Mouse (Mus musculus) midbrain, postnatal 0 days (tissue): ENCODE measurements around the gene Zbtb5. TPM values are rescaled to one million over a fixed set of nuclear protein-coding genes. Genes with fewer than 3 reads are reported as not detected.
"Not testable (repeated sequence)": the region's sequence is repeated elsewhere in the genome, so short reads cannot be mapped to it uniquely, and the experiment has no call there.

ENCODE experiments used
- ATAC-seq: fragments of 200-750 bp; cut with Nextera tagmentation; 2 replicates; pipeline ENCODE4 v1.8.0; 2017; ENCODE audit warnings: moderate number of reproducible peaks, mild to moderate bottlenecking, moderate TSS enrichment, moderate library complexity; ENCODE audit not compliant: low FRiP score
- DNase-seq: peaks from one replicate; pipeline ENCODE4 v3.0.0-alpha.2; 2015; ENCODE audit warnings: low spot score
- H3K27ac ChIP-seq: fragments of 300-500 bp; sonication (generic); 2 replicates; pipeline ENCODE4 v1.5.1; 2014; ENCODE audit warnings: low read depth, mild to moderate bottlenecking, low read length, mixed read lengths
- H3K27me3 ChIP-seq: fragments of 300-500 bp; sonication (generic); 2 replicates; pipeline ENCODE4 v1.6.1; 2014; ENCODE audit warnings: low read length, control low read depth, mixed read lengths; ENCODE audit not compliant: insufficient read depth
- H3K36me3 ChIP-seq: fragments of 300-500 bp; sonication (generic); 2 replicates; pipeline ENCODE4 v1.6.1; 2014; ENCODE audit warnings: low read length, control low read depth, mixed read lengths; ENCODE audit not compliant: insufficient read depth
- H3K4me1 ChIP-seq: fragments of 300-500 bp; sonication (generic); 2 replicates; pipeline ENCODE4 v1.6.1; 2014; ENCODE audit warnings: mild to moderate bottlenecking, control low read depth, antibody characterized with exemption, low read length, mixed read lengths; ENCODE audit not compliant: insufficient read depth
- H3K4me2 ChIP-seq: fragments of 300-500 bp; sonication (generic); 2 replicates; pipeline ENCODE4 v1.6.1; 2014; ENCODE audit warnings: low read depth, mild to moderate bottlenecking, low read length, mixed read lengths; ENCODE audit not compliant: poor library complexity, severe bottlenecking
- H3K4me3 ChIP-seq: fragments of 300-500 bp; sonication (generic); 2 replicates; pipeline ENCODE4 v1.5.1; 2014; ENCODE audit warnings: low read depth, mild to moderate bottlenecking, low read length, moderate library complexity
- H3K9ac ChIP-seq: fragments of 300-500 bp; sonication (generic); replicated peaks from 2 replicates; pipeline ENCODE4 v1.6.1; 2014; ENCODE audit warnings: mild to moderate bottlenecking, low read length, moderate library complexity, mixed read lengths; ENCODE audit not compliant: poor library complexity, severe bottlenecking
- H3K9me3 ChIP-seq: fragments of 300-500 bp; sonication (generic); 2 replicates; pipeline ENCODE4 v1.6.1; 2016; ENCODE audit warnings: low read length, control low read depth
- CTCF ChIP-seq: IDR thresholded peaks from 2 replicates; pipeline ENCODE4 v1.5.1; 2016; ENCODE audit warnings: antibody characterized with exemption, mild to moderate bottlenecking
- WGBS: fragments of 180-500 bp; shearing (Covaris S2); extraction: QIAGEN DNeasy Blood & Tissue Kit; methylation state at CpG from one replicate; pipeline ENCODE4 v1.1.7; 2014; 5-methylcytosine and 5-hydroxymethylcytosine counted together
- polyA plus RNA-seq: library from polyadenylated mRNA; unstranded; fragments of >200 nt; fragmentation: Nextera tagmentation; extraction: Ambion mirVana; gene quantifications from 2 replicates; pipeline ENCODE4 v1.2.1, GENCODE M21; 2015
- total RNA-seq: library from RNA; depleted of rRNA; stranded (reverse); fragments of >200 nt; gene quantifications from 2 replicates; pipeline ENCODE4 v1.2.3, GENCODE M21; 2014

Zbtb5 gene
- total and polyA plus RNA-seq, 2 experiments from 2014 or later: 35.9 to 57.3 TPM

- no peak for ATAC-seq
- no peaks in the 10 kb centered on the region for H3K27me3 ChIP-seq
- H3K4me1 ChIP-seq: peaks cover 4% of the 10 kb centered on the region; the same call in 1 of the 2 replicates
- 77% methylated on average over 3 of the region's 3 CpGs for WGBS
- H3K36me3 ChIP-seq: peaks cover 14% of the 10 kb centered on the region
- TF ChIP-seq CTCF: no peak
- no peak overlapping the region for H3K4me3 ChIP-seq
- H3K4me2 ChIP-seq: no peak overlapping the region
- no peaks in the 10 kb centered on the region for H3K9me3 ChIP-seq
- no peak overlapping the region for H3K27ac ChIP-seq
- no peak overlapping the region for H3K9ac ChIP-seq
- DNase-seq: no peak
These were observed 14.1 kb downstream of the Zbtb5 start for GRCm38 (mm10) chr4:44998071-44998470.

- Histone ChIP-seq H3K4me2 (no peak overlapping the region), H3K9ac (no peak overlapping the region), H3K36me3 (peaks cover 21% of the 10 kb centered on the region), H3K4me3 (no peak overlapping the region), H3K27ac (no peak overlapping the region), H3K27me3 (no peaks in the 10 kb centered on the region), H3K4me1 (peaks cover 4% of the 10 kb centered on the region; the same call in 1 of the 2 replicates), H3K9me3 (no peaks in the 10 kb centered on the region)
- DNase-seq (no peak), ATAC-seq (no peak)
- TF ChIP-seq CTCF: no peak
- 82% methylated on average over 18 of the region's 18 CpGs for WGBS
These were observed 17.4 kb downstream of the Zbtb5 start for GRCm38 (mm10) chr4:44994776-44995175.

DNA sequence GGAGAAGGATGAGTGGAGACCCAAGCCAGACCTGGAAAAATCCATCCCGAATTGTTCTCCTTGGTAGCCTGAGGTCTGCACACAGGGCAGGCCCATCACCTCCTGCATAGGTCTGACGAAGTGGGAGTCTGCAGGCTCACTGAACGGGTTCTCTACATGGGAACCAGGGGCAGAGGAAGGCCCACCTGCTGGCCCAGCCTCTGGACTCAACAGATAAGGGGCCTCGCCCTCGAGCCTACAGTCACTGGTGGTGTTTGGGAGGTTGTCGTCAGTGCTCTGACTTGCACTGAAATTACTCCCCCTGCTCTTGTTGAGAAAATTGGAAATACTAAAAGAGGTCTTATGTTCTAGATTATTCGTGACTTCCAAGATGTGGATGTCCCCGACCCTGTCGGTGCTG, 18.4 kb downstream of the Zbtb5 start:
- WGBS: 93% methylated on average over 9 of the region's 9 CpGs
- Histone ChIP-seq H3K36me3 (peaks cover 21% of the 10 kb centered on the region), H3K27ac (no peak overlapping the region), H3K4me3 (no peak overlapping the region), H3K9ac (no peak overlapping the region), H3K9me3 (no peaks in the 10 kb centered on the region), H3K4me2 (no peak overlapping the region), H3K4me1 (peaks cover 4% of the 10 kb centered on the region; the same call in 1 of the 2 replicates), H3K27me3 (no peaks in the 10 kb centered on the region)
- no peak for DNase-seq
- ATAC-seq: no peak
- TF ChIP-seq CTCF: no peak

- not testable (repeated sequence) for H3K4me1 ChIP-seq, H3K9ac ChIP-seq, ATAC-seq, H3K27me3 ChIP-seq, H3K27ac ChIP-seq, H3K4me3 ChIP-seq, H3K9me3 ChIP-seq, DNase-seq, H3K4me2 ChIP-seq
- H3K36me3 ChIP-seq: peaks cover 21% of the 10 kb centered on the region
- WGBS: 89% methylated on average over 14 of the region's 14 CpGs
These were observed 19.0 kb downstream of the Zbtb5 start for GRCm38 (mm10) chr4:44993179-44993578.

DNA sequence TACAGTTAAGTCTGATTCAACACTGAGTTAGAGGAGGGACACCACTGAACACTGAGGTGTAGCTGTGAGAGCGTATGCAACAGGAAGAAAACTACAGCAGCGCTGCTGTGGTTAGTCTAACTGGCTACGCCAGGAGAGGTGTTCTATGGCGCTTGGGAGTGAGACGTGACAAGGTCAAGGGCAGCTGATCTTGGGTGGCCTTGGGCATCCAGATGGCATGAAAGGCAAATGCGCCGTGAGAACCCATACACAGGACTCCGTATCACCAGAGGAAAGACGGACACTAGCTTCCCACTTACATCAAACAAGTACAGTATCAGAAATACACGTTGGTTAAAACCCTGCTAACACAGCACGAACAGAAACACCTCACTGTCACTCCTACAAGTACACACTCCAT, 19.9 kb downstream of the Zbtb5 start:
- not testable (repeated sequence) for ATAC-seq, H3K9ac ChIP-seq, H3K27me3 ChIP-seq, H3K9me3 ChIP-seq, H3K4me2 ChIP-seq, H3K4me1 ChIP-seq, H3K27ac ChIP-seq, H3K4me3 ChIP-seq, DNase-seq
- 93% methylated on average over 11 of the region's 11 CpGs for WGBS
- H3K36me3 ChIP-seq: peaks cover 21% of the 10 kb centered on the region

GRCm38 (mm10) chr4:44990560-44990959, 21.7 kb downstream of the Zbtb5 start:
- Histone ChIP-seq H3K9ac (no peak overlapping the region), H3K4me2 (no peak overlapping the region), H3K4me1 (no peaks in the 10 kb centered on the region), H3K27me3 (no peaks in the 10 kb centered on the region), H3K9me3 (no peaks in the 10 kb centered on the region), H3K4me3 (no peak overlapping the region), H3K27ac (no peak overlapping the region), H3K36me3 (peaks cover 24% of the 10 kb centered on the region)
- ATAC-seq: no peak
- TF ChIP-seq CTCF: no peak
- 92% methylated on average over 5 of the region's 5 CpGs for WGBS
- no peak for DNase-seq
